Mouse (Mus musculus): ENCODE results near the gene Ifrd1. TPM values are rescaled to one million over a fixed set of nuclear protein-coding genes. Genes with fewer than 3 reads are reported as not detected.

The Ifrd1 gene
- total RNA-seq, 2 experiments from 2014 or later = 85.0 to 91.1 TPM

- no peak for DNase-seq (ENCODE audit: low spot score in 2 of 2)
- intact Hi-C loops (cut with DNase I) = no loop called here
These were observed 2.8 kb downstream of the Ifrd1 start for GRCm38 (mm10) chr12:40245434-40245970.

DNA sequence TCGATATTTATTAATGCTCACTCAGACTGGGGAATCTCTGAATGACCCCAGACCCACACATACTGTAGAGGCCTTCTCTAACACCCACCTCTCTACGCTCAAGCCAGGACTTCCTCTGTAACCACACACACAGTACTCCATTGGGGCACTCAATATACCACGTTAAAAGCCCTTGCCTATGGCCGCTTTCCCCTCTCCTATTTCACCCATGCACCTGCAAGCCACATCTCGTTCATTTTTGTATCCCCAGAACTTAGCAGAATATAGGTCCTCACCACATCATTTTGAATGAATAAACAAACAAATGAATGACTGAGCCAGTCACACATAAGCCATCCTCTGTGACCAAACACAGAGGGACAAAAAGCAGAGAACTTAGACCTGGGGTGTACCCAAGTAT is 3.4 kb downstream of the Ifrd1 start:
- intact Hi-C loops (cut with DNase I) = no loop called here
- DNase-seq (ENCODE audit: low spot score in 2 of 2) = no peak

- intact Hi-C loops (cut with DNase I) = no loop called here
- DNase-seq (ENCODE audit: low spot score in 2 of 2) = peak in 1 of 2 experiments; percentile 34
These were observed 4.5 kb downstream of the Ifrd1 start for GRCm38 (mm10) chr12:40243821-40244221.

GRCm38 (mm10) chr12:40243241-40243640 is 5.1 kb downstream of the Ifrd1 start:
- intact Hi-C loops (cut with DNase I) = no loop called here
- no peak for DNase-seq (ENCODE audit: low spot score in 2 of 2)

- DNase-seq (ENCODE audit: low spot score in 2 of 2) = no peak
- intact Hi-C loops (cut with DNase I) = no loop called here
These were observed 9.1 kb downstream of the Ifrd1 start for GRCm38 (mm10) chr12:40239161-40239560.

- no peak for DNase-seq (ENCODE audit: low spot score in 2 of 2)
- intact Hi-C loops (cut with DNase I) = no loop called here
These were observed 16.1 kb downstream of the Ifrd1 start for GRCm38 (mm10) chr12:40232231-40232630.

- intact Hi-C loops (cut with DNase I) = no loop called here
- DNase-seq (ENCODE audit: low spot score in 2 of 2) = peak; percentile 39 to 57
These were observed 16.7 kb downstream of the Ifrd1 start for GRCm38 (mm10) chr12:40231632-40232031.

GRCm38 (mm10) chr12:40224171-40224880 is 24.0 kb downstream of the Ifrd1 start:
- intact Hi-C loops (cut with DNase I) = no loop called here
- no peak for DNase-seq (ENCODE audit: low spot score in 2 of 2)

DNA sequence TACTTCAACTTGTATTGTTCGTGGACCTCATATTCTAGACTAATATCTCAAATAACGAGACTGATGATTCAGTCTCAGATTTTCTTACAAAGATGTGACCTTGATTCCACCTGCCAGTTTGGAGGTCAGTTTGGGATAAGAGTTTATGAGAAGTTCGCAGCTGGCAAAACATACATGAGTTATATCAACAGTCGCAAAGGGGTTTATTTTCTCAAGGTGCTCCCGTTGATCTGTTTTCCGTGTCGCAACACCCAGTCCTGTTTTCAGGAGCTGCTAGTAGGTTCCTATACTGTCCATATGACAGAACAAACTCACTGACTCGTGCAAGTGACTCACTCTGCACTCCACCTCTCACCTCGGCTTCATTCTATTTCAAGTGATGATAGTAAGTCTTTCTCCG is 24.6 kb downstream of the Ifrd1 start:
- no peak for DNase-seq (ENCODE audit: low spot score in 2 of 2)
- intact Hi-C loops (cut with DNase I) = no loop called here

DNA sequence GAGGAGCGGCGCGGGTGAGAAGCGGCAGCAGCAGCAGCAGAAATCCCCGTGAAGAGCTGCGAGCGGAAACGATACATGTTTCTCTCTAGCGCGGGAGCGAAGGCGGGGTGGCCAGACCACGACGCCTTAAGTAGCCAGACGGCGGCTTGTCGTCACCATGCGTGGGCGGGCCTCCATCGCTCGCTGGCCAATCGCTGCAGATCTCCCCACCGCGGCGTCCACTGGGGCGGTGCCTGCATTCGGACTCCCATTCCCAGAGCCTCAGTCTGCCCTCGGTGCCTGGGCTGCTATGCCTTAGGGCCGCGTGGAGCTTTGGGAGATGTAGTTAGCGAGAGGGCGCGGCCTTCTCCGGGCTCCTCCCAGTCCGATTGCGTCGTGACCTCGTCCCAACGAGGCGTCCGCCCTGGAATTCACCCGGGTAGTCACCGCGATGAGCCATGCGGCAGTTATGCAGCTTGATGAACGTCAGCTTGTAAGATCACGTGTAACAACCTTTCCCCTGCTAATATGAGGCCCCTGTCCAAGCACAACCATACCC is 25.2 kb downstream of the Ifrd1 start:
- intact Hi-C loops (cut with DNase I) = no loop called here
- peak; percentile 100 for DNase-seq (ENCODE audit: low spot score in 2 of 2)

DNA sequence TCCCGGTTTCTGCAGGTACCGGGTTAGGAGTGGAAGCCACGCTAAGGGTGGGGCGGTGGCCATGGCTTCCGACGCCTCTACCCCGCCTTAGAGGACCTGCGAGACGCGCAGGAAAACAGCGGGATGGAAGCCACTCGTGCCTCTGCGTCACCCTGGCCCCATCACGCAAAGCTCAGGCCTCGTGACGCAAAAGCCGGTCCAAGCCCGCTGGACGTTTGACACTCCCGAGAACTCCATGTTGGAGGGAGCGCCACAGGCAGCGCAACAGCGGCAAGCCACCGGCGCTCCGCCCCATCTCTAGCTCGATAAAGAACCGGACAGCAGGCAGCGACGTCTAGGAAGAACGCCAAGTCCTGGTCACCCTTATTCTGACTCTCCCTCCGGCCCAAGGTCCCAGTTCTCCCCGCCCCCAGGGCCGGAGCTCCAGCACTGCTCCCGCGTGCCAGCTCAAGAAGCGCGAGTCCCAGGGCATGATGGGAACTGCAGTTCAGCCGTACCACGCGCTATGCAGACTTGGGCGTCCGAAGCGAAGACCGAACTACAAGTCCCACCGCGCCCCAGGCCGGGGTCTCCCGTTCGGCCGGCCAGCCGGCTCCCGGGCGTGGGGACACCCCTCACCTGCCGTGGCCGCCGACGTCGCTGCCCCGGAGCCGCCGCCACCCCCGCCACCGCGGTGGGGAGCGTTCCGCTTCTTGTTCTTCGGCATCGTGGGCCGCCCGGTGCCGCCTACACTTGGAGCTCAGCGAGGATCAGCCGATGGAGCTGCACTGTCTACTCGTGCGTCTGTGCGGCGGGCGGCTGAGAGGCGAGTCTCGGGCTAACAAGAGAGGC is 25.8 kb downstream of the Ifrd1 start:
- intact Hi-C loops (cut with DNase I) = no loop called here
- peak; percentile 95 to 97 for DNase-seq (ENCODE audit: low spot score in 2 of 2)

GRCm38 (mm10) chr12:40221611-40222010 is 26.7 kb downstream of the Ifrd1 start:
- intact Hi-C loops (cut with DNase I) = no loop called here
- no peak for DNase-seq (ENCODE audit: low spot score in 2 of 2)

- DNase-seq (ENCODE audit: low spot score in 2 of 2) = no peak
- intact Hi-C loops (cut with DNase I) = no loop called here
These were observed 27.4 kb downstream of the Ifrd1 start for GRCm38 (mm10) chr12:40220896-40221295.

GRCm38 (mm10) chr12:40220001-40220570 is 28.2 kb downstream of the Ifrd1 start:
- no peak for DNase-seq (ENCODE audit: low spot score in 2 of 2)
- intact Hi-C loops (cut with DNase I) = no loop called here

DNA sequence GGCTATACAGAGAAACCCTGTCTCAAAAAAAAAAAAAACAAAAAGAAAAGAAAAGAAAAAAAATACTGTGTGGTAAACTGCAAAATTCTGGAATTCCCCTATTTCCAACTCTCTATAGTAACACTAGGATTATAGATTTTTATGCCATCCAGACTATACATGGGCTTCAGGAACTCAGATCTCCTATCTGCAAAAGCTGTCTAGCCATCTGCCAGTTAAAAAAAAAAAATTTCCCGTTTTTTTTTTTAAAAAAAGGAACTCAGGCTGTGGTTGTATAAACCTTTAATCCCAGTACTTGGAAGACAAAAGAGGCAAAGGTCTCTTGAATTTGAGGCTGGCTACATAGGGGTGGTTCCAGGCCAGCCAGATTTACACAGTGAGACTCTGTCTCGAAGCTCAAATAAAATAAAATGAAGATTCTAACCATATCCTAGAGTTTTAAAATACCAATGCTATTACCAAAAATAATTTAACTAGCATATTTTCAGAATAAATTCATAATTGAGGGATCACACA is 29.8 kb downstream of the Ifrd1 start:
- intact Hi-C loops (cut with DNase I) = no loop called here
- no peak for DNase-seq (ENCODE audit: low spot score in 2 of 2)

GRCm38 (mm10) chr12:40217776-40218175 is 30.5 kb downstream of the Ifrd1 start:
- intact Hi-C loops (cut with DNase I) = no loop called here
- no peak for DNase-seq (ENCODE audit: low spot score in 2 of 2)

- intact Hi-C loops (cut with DNase I) = no loop called here
These were observed 33.1 kb downstream of the Ifrd1 start for GRCm38 (mm10) chr12:40214888-40215876.

GRCm38 (mm10) chr12:40209049-40209448 is 39.3 kb downstream of the Ifrd1 start:
- intact Hi-C loops (cut with DNase I) = no loop called here
- DNase-seq (ENCODE audit: low spot score in 2 of 2) = no peak

More at GRCm38 (mm10) chr12:40214888-40215876, 33.1 kb downstream of the Ifrd1 start:
- DNase-seq (ENCODE audit: low spot score in 2 of 2) = no peak

GRCm38 (mm10) chr12:40207909-40208308 is 40.4 kb downstream of the Ifrd1 start:
- intact Hi-C loops (cut with DNase I) = no loop called here
- DNase-seq (ENCODE audit: low spot score in 2 of 2) = no peak
